Mouse (Mus musculus): ENCODE measurements around the gene Hp1bp3.

DNA sequence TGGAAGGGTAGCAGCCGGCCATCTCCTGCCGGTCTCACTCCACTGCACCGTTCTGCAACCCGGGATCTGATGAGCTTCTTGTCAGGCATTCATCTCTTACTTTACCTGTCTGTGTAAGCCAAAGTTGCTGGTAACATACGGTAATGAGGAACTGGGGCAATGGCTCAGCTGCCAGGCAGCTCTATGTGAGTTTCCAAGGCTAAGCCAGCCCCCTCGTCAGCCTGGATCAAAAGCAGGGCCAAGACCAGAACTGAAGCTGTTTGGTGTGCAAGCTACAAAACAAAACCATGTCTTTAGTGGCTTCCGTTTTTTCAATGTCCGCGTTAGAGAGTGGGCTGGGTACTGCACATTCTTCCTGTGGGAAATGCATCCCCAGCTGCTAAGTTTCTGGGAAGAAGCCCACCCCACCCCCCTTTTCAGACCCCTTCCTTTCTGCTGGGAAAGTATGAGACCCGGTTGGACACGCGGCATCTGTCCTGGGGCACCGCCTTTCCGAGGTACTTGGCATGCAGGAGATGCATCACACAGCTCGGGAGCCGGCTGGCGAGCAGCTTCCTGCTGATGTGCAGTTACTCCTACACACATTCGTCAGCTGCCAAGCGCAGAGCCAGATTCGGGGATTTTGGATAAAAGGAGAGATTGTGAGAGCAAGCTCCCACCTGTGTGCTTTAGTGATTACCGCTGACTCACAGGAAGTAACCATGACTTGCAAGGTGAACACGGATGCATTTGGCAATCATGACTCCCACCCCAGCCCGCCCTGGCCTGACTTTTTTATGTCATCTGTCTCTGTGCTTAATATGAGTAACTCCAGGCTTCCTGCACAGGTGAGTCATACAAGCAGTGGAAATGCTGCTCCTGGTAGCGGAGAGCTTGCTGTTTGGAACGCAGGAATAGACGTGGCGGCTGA lies 30.9 kb downstream of the Hp1bp3 start:
- no peak for TF ChIP-seq CTCF (IDR thresholded peaks at IDR 0.05; ENCODE audit: control insufficient read depth, insufficient read depth, insufficient replicate concordance, low read depth, low read length)
- TF ChIP-seq POLR2A (IDR thresholded peaks at IDR 0.05; ENCODE audit: control insufficient read depth, low read depth, low read length) = no peak

Data from testis, adult 2 months (tissue).